Mouse (Mus musculus) brown adipose tissue, adult 24 weeks (tissue): Measurements from ENCODE around the gene Robo4. TPM values are rescaled to one million over a fixed set of nuclear protein-coding genes. Genes with fewer than 3 reads are reported as not detected.
A peak's percentile ranks its signal among the peaks of the same experiment; 100 is the strongest.

Source experiments
- H3K27ac ChIP-seq: fragments of 200-500 bp; replicated peaks from 2 replicates; pipeline ENCODE4 v1.5.1; 2012; ENCODE audit warnings: low read depth, mild to moderate bottlenecking, low read length
- H3K4me1 ChIP-seq: fragments of 200-500 bp; 2 replicates; pipeline ENCODE4 v1.6.1; 2012; ENCODE audit warnings: low read length, mixed read lengths; ENCODE audit not compliant: control insufficient read depth, insufficient read depth, insufficient read length
- H3K4me3 ChIP-seq: fragments of 200-500 bp; 2 replicates; pipeline ENCODE4 v1.5.1; 2012; ENCODE audit warnings: low read depth, mild to moderate bottlenecking, low read length, moderate library complexity; ENCODE audit not compliant: insufficient read depth
- polyA plus RNA-seq: library from polyadenylated mRNA; stranded (reverse); fragments of >200 nt; gene quantifications from 2 replicates; pipeline ENCODE4 v1.2.4, GENCODE M21; 2012; ENCODE audit not compliant: missing spikeins, insufficient read depth, insufficient read length

The Robo4 gene
- polyA plus RNA-seq, 1 experiment, result 5.8 TPM

- H3K4me3 ChIP-seq, result no peak overlapping the region
- H3K4me1 ChIP-seq, result no peaks in the 10 kb centered on the region
- H3K27ac ChIP-seq, result no peak overlapping the region
These were observed 54.2 kb downstream of the Robo4 start for GRCm38 (mm10) chr9:37455868-37456267.

- Histone ChIP-seq H3K4me3 (no peak overlapping the region), H3K27ac (no peak overlapping the region), H3K4me1 (no peaks in the 10 kb centered on the region)
These were observed 54.8 kb downstream of the Robo4 start for GRCm38 (mm10) chr9:37456481-37456910.

- Histone ChIP-seq H3K27ac (no peak overlapping the region), H3K4me3 (no peak overlapping the region), H3K4me1 (no peaks in the 10 kb centered on the region)
These were observed 55.5 kb downstream of the Robo4 start for GRCm38 (mm10) chr9:37457151-37457550.

- H3K4me1 ChIP-seq, result no peaks in the 10 kb centered on the region
- H3K27ac ChIP-seq, result no peak overlapping the region
- H3K4me3 ChIP-seq, result no peak overlapping the region
These were observed 58.0 kb downstream of the Robo4 start for GRCm38 (mm10) chr9:37459665-37460042.

- Histone ChIP-seq H3K4me3 (peak overlapping the region; percentile 50), H3K4me1 (no peaks in the 10 kb centered on the region), H3K27ac (no peak overlapping the region)
These were observed 58.6 kb downstream of the Robo4 start for GRCm38 (mm10) chr9:37460043-37460960.

GRCm38 (mm10) chr9:37460961-37461340, 59.3 kb downstream of the Robo4 start:
- Histone ChIP-seq H3K4me3 (peak overlapping the region; percentile 50), H3K4me1 (no peaks in the 10 kb centered on the region), H3K27ac (no peak overlapping the region)

- H3K4me1 ChIP-seq, result no peaks in the 10 kb centered on the region
- H3K4me3 ChIP-seq, result no peak overlapping the region
- no peak overlapping the region for H3K27ac ChIP-seq
These were observed 59.9 kb downstream of the Robo4 start for GRCm38 (mm10) chr9:37461571-37461970.

GRCm38 (mm10) chr9:37462764-37463163, 61.1 kb downstream of the Robo4 start:
- Histone ChIP-seq H3K4me1 (no peaks in the 10 kb centered on the region), H3K27ac (no peak overlapping the region), H3K4me3 (no peak overlapping the region)

Other genes starting within 250 kb of the Robo4 start
- gene Tmem218, start 193.7 kb upstream of the Robo4 start, polyA plus RNA-seq, result 7.1 and 7.5 TPM in 2 replicates
- gene Slc37a2, start 146.2 kb upstream of the Robo4 start, polyA plus RNA-seq, result 1.1 and 1.2 TPM in 2 replicates
- 1.4 and 1.5 TPM in 2 replicates for gene Ccdc15, start 53.5 kb upstream of the Robo4 start, polyA plus RNA-seq
- gene Hepacam, start 34.5 kb upstream of the Robo4 start, polyA plus RNA-seq, result not detected in 2 replicates
- not detected in 2 replicates for gene Robo3, start 31.3 kb downstream of the Robo4 start, polyA plus RNA-seq
- 3.8 and 10.4 TPM in 2 replicates for gene Msantd2, start 87.4 kb downstream of the Robo4 start, polyA plus RNA-seq
- 15.0 and 29.4 TPM in 2 replicates for gene Esam, start 126.2 kb downstream of the Robo4 start, polyA plus RNA-seq
- gene Vsig2, start 137.4 kb downstream of the Robo4 start, polyA plus RNA-seq, result 2.1 and 5.7 TPM in 2 replicates
- 4.5 TPM in 1 of 2 replicates, not detected in the other for gene Nrgn, start 151.0 kb downstream of the Robo4 start, polyA plus RNA-seq
- 11.7 and 12.1 TPM in 2 replicates for gene Siae, start 153.8 kb downstream of the Robo4 start, polyA plus RNA-seq
- 13.3 and 14.2 TPM in 2 replicates for gene Spa17, start 211.8 kb downstream of the Robo4 start, polyA plus RNA-seq